Mouse (Mus musculus) left cerebral cortex, adult 2 months (tissue): ENCODE measurements around the gene Aff4. TPM values are rescaled to one million over a fixed set of nuclear protein-coding genes. Genes with fewer than 3 reads are reported as not detected.

ENCODE experiments used
- DNase-seq, 2 experiments: peaks; one replicate each; pipeline ENCODE4 v3.0.0; 2021 to 2022; ENCODE audit warnings: low spot score in 2 of 2, mixed read lengths in 1 of 2; ENCODE audit errors: extremely low spot score in 1 of 2
- H3K27ac ChIP-seq: fragments of 200-600 bp; 2 replicates; pipeline ENCODE4 v1.8.1; 2022
- H3K4me3 ChIP-seq: fragments of 200-600 bp; 2 replicates; pipeline ENCODE4 v1.8.1; 2022
- CTCF ChIP-seq: fragments of 200-600 bp; IDR thresholded peaks from 2 replicates; pipeline ENCODE4 v1.8.1; 2022; ENCODE audit warnings: antibody characterized with exemption, mild to moderate bottlenecking, moderate library complexity
- intact Hi-C: fragments of 180-260 bp; cut with DNase I; formaldehyde crosslinking; loops from one replicate; pipeline ENCODE4 v1.15.1; 2025
- microRNA-seq, 2 experiments: library from miRNA; unstranded; fragments of <30 nt; microRNA quantifications; one replicate each; pipeline ENCODE4 v1.2.0; 2021
- total RNA-seq, 2 experiments: library from RNA; stranded (reverse); gene quantifications; 2 replicates each; pipeline ENCODE4 v1.2.3; 2021

Aff4 gene
- total RNA-seq, 2 experiments from 2014 or later: 187 to 201 TPM

DNA sequence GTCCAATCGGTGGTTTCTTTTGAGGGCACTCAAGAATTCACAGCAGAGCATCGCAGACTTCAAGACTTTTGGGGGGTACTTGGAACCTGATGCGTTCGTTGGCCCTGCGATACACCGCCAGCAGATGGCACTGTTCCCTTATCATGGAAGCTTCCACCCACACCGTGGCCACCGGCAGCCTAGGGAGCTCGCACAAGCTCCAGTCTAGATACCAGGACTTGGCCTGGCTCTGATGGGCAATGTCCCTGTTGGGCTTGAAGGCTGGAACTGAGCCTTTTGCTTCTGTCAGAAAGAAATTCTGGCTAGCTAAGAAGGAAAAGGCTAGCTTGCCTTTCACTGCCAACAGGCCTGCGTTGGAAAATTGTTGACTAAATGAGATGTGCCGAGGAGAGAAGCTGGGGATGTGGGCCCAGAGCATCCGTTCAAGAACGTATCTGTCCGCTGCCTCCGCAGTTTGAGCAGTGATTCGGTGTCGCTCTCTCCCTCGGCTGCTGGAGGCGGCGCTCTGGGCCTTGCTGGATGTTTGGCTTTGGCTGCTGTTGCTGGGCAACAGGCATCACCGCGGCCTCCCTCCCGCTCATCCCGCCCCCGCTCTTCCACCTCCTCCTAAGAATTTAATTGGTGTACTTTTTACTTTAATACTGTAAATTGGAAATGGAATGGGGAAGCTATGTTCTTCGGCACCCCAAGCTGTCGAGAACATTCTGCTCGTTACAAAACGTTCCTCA, 119.5 kb downstream of the Aff4 start, which contains the start of gene Gm9837:
Gm9837 (minus strand) TSS at position 512 of the 728 bp plus-strand sequence.
- intact Hi-C loops: loop anchor here (1.0 to 10.0 kb wide), 7 partner anchors 27 to 375 kb away; partner anchors contain the start of gene Kif3a
- Histone ChIP-seq H3K4me3 (peak within 1 kb of the TSS; percentile 29), H3K27ac (peak within 1 kb of the TSS; percentile 85)
- DNase-seq: peak; percentile 91 to 94
- TF ChIP-seq CTCF: peak; percentile 92

Small RNA genes lying within 50 kb of the gene (microRNA-seq; reads per million reads assigned to microRNA genes)
- 0 reads per million in 2 experiments for gene Mir6920

Other genes starting within 250 kb of the Aff4 start
- 100 to 1,000 TPM; 171 to 189 TPM for gene Hspa4, start 50.4 kb upstream of the Aff4 start, total RNA-seq
- 10 to 100 TPM; 10.4 TPM for gene Zcchc10, start 26.2 kb upstream of the Aff4 start, total RNA-seq
- gene Leap2, start 72.3 kb downstream of the Aff4 start, total RNA-seq: not detected
- gene Uqcrq, start 80.0 kb downstream of the Aff4 start, total RNA-seq: 100 to 1,000 TPM; 388 to 436 TPM
- gene Gdf9, start 80.2 kb downstream of the Aff4 start, total RNA-seq: 1 to 10 TPM in 1 of 2 experiments, under 1 TPM in 1; 0.89 to 1.1 TPM
- gene Gm10447, start 106.3 kb downstream of the Aff4 start, total RNA-seq: under 1 TPM; 0.33 to 0.34 TPM
- gene Shroom1, start 106.4 kb downstream of the Aff4 start, total RNA-seq: 1 to 10 TPM; 5.4 to 6.3 TPM
- gene Gm9837, start 119.6 kb downstream of the Aff4 start, total RNA-seq: under 1 TPM in 1 of 2 experiments, not detected in 1; 0.84 TPM
- 1 to 10 TPM; 1.8 to 2.2 TPM for gene Gm9945, start 129.3 kb downstream of the Aff4 start, total RNA-seq
- gene Sowaha, start 129.4 kb downstream of the Aff4 start, total RNA-seq: 10 to 100 TPM; 68.8 to 83.8 TPM
- gene Sept8, start 168.4 kb downstream of the Aff4 start, total RNA-seq: 100 to 1,000 TPM; 304 to 314 TPM
- gene Kif3a, start 216.5 kb downstream of the Aff4 start, total RNA-seq: 100 to 1,000 TPM; 127 to 131 TPM